Mouse (Mus musculus) G1E (cell line): ENCODE results near the gene Qprt.

ENCODE experiments used
- CTCF ChIP-seq: IDR thresholded peaks from 2 replicates; pipeline ENCODE4 v1.5.1; 2012; ENCODE audit warnings: low read depth, low read length, inconsistent platforms, mixed read lengths
- GATA1 ChIP-seq: IDR thresholded peaks from 2 replicates; pipeline ENCODE4 v1.6.1; 2012; ENCODE audit warnings: borderline replicate concordance, low read length, inconsistent platforms, mixed read lengths
- GATA2 ChIP-seq: IDR thresholded peaks from 2 replicates; pipeline ENCODE4 v1.6.1; 2012; ENCODE audit warnings: low read depth, low read length, inconsistent platforms, borderline replicate concordance

GRCm38 (mm10) chr7:127102148-127102547 lies 19.9 kb downstream of the Qprt start:
- TF ChIP-seq CTCF (no peak), GATA2 (no peak), GATA1 (no peak)
